Mouse (Mus musculus) forelimb bud, embryonic 11.5 days (tissue): ENCODE data around the gene Tdpoz5.
"Not testable (repeated sequence)": the region's sequence is repeated elsewhere in the genome, so short reads cannot be mapped to it uniquely, and the experiment has no call there.

Source experiments
- DNase-seq: peaks from one replicate; pipeline ENCODE4 v3.0.0-alpha.2; 2012; ENCODE audit warnings: low read depth, low spot score

The Tdpoz5 gene

GRCm38 (mm10) chr3:93961214-93961613 lies at the start of gene Tdpoz5:
Tdpoz5 (minus strand) TSS chr3:93961314.
- DNase-seq = not testable (repeated sequence)

GRCm38 (mm10) chr3:93968938-93969337 lies 7.8 kb upstream of the Tdpoz5 start:
- not testable (repeated sequence) for DNase-seq

- DNase-seq = not testable (repeated sequence)
Measured at GRCm38 (mm10) chr3:93943443-93943842, 17.7 kb downstream of the Tdpoz5 start, which contains the start of gene Gm9117. Gm9117 (minus strand) TSS chr3:93943543.

GRCm38 (mm10) chr3:93938386-93938785 lies 22.7 kb downstream of the Tdpoz5 start:
- not testable (repeated sequence) for DNase-seq
